Mouse (Mus musculus) midbrain, embryonic 12.5 days (tissue): ENCODE results near the gene Olfr328. TPM values are rescaled to one million over a fixed set of nuclear protein-coding genes. Genes with fewer than 3 reads are reported as not detected.
"Not testable (repeated sequence)": the region's sequence is repeated elsewhere in the genome, so short reads cannot be mapped to it uniquely, and the experiment has no call there.

Source experiments
- ATAC-seq: fragments of 200-750 bp; cut with Nextera tagmentation; 2 replicates; pipeline ENCODE4 v1.8.0; 2017; ENCODE audit warnings: low read depth, moderate TSS enrichment, moderate library complexity; ENCODE audit not compliant: low FRiP score
- H3K27ac ChIP-seq: fragments of 300-500 bp; sonication (generic); replicated peaks from 2 replicates; pipeline ENCODE4 v1.5.1; 2016; ENCODE audit warnings: mild to moderate bottlenecking
- H3K27me3 ChIP-seq: fragments of 300-500 bp; sonication (generic); 2 replicates; pipeline ENCODE4 v1.6.1; 2016; ENCODE audit warnings: mild to moderate bottlenecking
- H3K36me3 ChIP-seq: fragments of 300-500 bp; sonication (generic); 2 replicates; pipeline ENCODE4 v1.6.1; 2016
- H3K4me1 ChIP-seq: fragments of 300-500 bp; sonication (generic); 2 replicates; pipeline ENCODE4 v1.6.1; 2016
- H3K4me2 ChIP-seq: fragments of 300-500 bp; sonication (generic); replicated peaks from 2 replicates; pipeline ENCODE4 v1.6.1; 2016; ENCODE audit warnings: mild to moderate bottlenecking, moderate library complexity
- H3K4me3 ChIP-seq: fragments of 300-500 bp; sonication (generic); 2 replicates; pipeline ENCODE4 v1.5.1; 2016; ENCODE audit warnings: mild to moderate bottlenecking
- H3K9ac ChIP-seq: fragments of 300-500 bp; sonication (generic); replicated peaks from 2 replicates; pipeline ENCODE4 v1.6.1; 2016; ENCODE audit warnings: mild to moderate bottlenecking, moderate library complexity
- H3K9me3 ChIP-seq: fragments of 300-500 bp; sonication (generic); 2 replicates; pipeline ENCODE4 v1.6.1; 2016; ENCODE audit warnings: mild to moderate bottlenecking
- WGBS: fragments of 180-500 bp; shearing (Covaris S2); methylation state at CpG from one replicate; pipeline ENCODE4 v1.1.7; 2016; 5-methylcytosine and 5-hydroxymethylcytosine counted together
- polyA plus RNA-seq: library from polyadenylated mRNA; unstranded; fragments of >200 nt; fragmentation: Nextera tagmentation; extraction: Ambion mirVana; gene quantifications from 2 replicates; pipeline ENCODE4 v1.2.1, GENCODE M21; 2016

The Olfr328 gene
- polyA plus RNA-seq, 1 experiment from 2014 or later: 0.14 TPM

DNA sequence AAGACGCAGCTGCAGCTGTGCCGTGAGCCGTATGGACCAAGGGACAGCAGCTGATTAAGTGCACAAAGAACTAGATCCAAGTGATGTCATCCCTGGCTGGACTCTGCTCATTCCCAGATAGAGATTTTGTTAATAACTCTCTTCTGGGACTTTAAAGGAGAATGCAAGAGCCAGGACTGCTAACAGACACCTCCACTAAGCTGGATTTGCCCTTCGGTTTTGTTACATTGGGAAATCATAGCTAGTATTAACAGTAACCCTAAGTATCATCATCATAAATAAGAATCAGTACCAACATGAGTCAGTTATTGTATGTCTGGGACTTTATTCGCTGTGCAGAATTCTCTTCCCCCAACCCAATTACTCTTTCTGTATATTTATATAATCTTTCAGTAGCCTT, 9.1 kb downstream of the Olfr328 start, which contains the start of gene Olfr329-ps:
Olfr329-ps (minus strand) TSS at position 101 of the 400 bp plus-strand sequence.
- 85% methylated on average over 5 of the region's 5 CpGs for WGBS
- no peak for ATAC-seq
- no peaks in the 10 kb centered on the region for H3K27me3 ChIP-seq

DNA sequence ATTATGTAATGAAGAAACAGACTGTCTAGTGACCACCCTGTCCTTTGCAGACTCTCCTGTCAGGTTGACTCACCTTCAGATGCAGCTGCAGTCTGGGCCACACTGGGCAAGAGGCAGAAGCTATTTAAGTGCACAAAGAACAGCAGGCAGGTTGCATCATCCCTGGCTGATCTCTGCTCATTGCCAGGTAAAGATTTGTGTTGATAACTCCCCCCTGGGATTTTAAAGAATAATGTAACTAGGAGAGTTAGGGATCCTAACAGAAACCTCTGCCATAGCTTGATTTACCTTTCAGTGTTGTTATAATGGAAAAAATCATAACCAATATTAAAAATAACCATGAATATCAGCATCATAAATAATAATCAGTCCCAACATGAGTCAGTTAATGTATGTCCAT, 20.7 kb downstream of the Olfr328 start, which contains the start of gene Olfr330:
Olfr330 (minus strand) TSS at position 101 of the 400 bp plus-strand sequence.
- not testable (repeated sequence) for H3K27me3 ChIP-seq, H3K4me3 ChIP-seq, H3K4me1 ChIP-seq, ATAC-seq, H3K36me3 ChIP-seq, H3K27ac ChIP-seq, H3K9ac ChIP-seq, H3K9me3 ChIP-seq, H3K4me2 ChIP-seq

More for the DNA sequence above, 9.1 kb downstream of the Olfr328 start, which contains the start of gene Olfr329-ps:
- Histone ChIP-seq H3K9ac (no peak within 1 kb of the TSS), H3K27ac (no peak within 1 kb of the TSS), H3K4me3 (no peak within 1 kb of the TSS), H3K4me2 (no peak within 1 kb of the TSS), H3K4me1 (no peaks in the 10 kb centered on the region), H3K36me3 (no peaks in the 10 kb centered on the region), H3K9me3 (no peaks in the 10 kb centered on the region)

DNA sequence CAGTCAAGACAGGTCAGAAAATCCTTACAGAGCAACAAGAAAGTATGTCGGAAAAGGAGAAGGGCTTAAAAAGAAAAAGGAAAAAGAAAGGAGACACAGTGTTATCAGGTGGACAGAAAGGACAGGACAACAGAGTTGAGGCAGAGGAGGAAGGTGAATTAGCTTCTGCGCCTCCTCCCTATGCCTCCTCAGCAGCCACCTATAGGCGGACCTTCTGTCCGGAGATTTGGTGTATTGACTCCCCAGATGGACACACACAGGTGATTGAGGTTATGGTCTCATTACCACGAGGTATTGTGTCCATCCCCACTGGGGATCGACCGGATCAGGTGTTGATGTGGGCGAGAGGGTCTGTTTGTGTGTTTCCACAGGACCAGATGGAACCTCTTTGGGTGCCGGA, 35.7 kb downstream of the Olfr328 start:
- not testable (repeated sequence) for H3K4me1 ChIP-seq, H3K27ac ChIP-seq, H3K4me3 ChIP-seq, H3K9me3 ChIP-seq, H3K27me3 ChIP-seq, H3K4me2 ChIP-seq, ATAC-seq, H3K36me3 ChIP-seq, H3K9ac ChIP-seq
- WGBS: 92% methylated on average over 7 of the region's 9 CpGs

DNA sequence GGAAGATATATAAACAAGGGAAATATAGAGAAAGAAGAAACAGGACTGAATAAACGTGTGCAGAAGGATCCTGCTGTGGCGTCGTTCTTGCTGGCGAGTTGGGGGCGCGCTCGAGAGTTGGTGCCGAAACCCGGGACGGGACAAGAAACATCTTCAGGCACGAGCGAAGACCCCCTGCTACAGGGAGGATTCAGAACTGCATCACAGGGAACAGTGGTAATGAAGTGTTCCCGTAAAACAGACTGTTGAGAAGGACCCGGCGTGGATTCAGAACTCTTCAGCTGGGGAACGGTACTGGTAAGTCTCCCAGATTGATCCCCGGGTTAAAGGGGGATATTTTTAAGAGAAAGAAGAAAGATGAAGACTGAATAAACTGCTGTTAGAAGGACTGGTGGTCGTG, 36.5 kb downstream of the Olfr328 start:
- not testable (repeated sequence) for H3K9ac ChIP-seq, H3K9me3 ChIP-seq, H3K4me3 ChIP-seq, H3K27ac ChIP-seq, H3K27me3 ChIP-seq, H3K36me3 ChIP-seq, ATAC-seq, H3K4me2 ChIP-seq, H3K4me1 ChIP-seq
- WGBS: 94% methylated on average over 18 of the region's 18 CpGs

DNA sequence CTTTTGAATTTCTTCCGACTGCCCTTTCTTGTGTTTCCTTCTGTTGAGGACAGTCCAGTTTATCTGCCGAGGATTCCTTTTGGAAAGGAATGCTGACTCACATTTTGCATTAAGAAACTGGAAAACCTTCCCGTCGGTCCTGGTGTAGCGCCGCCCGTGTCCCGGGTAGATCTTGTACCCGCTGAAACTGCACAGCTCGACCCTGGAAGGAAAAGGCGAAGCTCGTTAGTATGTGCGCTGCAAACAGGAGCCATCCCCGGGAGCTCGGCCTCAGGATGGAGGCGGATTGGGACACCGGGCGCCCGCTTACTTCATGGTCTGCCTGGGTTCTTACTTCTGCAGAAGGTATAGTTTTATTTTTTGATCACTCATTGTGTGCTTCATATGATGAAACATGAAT, 46.4 kb downstream of the Olfr328 start:
- not testable (repeated sequence) for H3K9me3 ChIP-seq, H3K4me1 ChIP-seq, H3K27ac ChIP-seq, H3K9ac ChIP-seq, H3K4me2 ChIP-seq, H3K4me3 ChIP-seq, H3K27me3 ChIP-seq, H3K36me3 ChIP-seq, ATAC-seq
- WGBS: 86% methylated on average over 19 of the region's 19 CpGs

DNA sequence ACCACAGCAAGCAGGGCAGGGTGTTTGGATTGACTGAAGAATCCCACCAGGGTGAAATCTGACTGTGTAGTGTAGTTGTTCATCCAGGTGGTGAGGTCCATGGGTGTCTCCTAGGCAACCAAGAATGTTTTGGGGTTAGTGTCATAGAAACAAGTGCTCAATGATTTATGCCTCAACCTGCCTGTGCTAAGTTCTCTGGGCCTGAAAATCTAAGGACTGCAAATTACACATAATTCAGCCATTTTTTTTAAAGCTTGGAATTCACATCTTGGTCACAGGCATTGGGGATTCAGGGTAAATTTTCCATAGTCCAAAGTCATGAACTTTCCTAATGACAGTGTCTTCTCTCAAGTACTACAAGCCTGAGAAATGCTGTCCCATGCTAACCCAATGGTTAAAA, 53.0 kb downstream of the Olfr328 start, which contains the start of gene Olfr331:
Olfr331 (minus strand) TSS at position 101 of the 400 bp plus-strand sequence.
- not testable (repeated sequence) for H3K9ac ChIP-seq, H3K36me3 ChIP-seq, H3K4me3 ChIP-seq, H3K27me3 ChIP-seq, H3K4me1 ChIP-seq, H3K4me2 ChIP-seq, H3K9me3 ChIP-seq, H3K27ac ChIP-seq, ATAC-seq

Other genes with a start within 250 kb of the Olfr328 start
- 26.4 and 28.5 TPM in 2 replicates for gene Zfp692, start 248.6 kb downstream of the Olfr328 start, polyA plus RNA-seq
- gene Zfp672, start 225.3 kb downstream of the Olfr328 start, polyA plus RNA-seq: 33.9 and 35.9 TPM in 2 replicates
- gene Sh3bp5l, start 224.9 kb downstream of the Olfr328 start, polyA plus RNA-seq: 50.6 and 51.0 TPM in 2 replicates
- gene Lypd8, start 176.6 kb downstream of the Olfr328 start, polyA plus RNA-seq: not detected in 2 replicates
- gene 1810065E05Rik, start 134.5 kb downstream of the Olfr328 start, polyA plus RNA-seq: not detected in 2 replicates
- not detected in 2 replicates for gene Gm12253, start 123.1 kb downstream of the Olfr328 start, polyA plus RNA-seq
- gene Lypd9, start 102.7 kb downstream of the Olfr328 start, polyA plus RNA-seq: not detected in 2 replicates
- gene Olfr30, start 93.4 kb downstream of the Olfr328 start, polyA plus RNA-seq: not detected in 2 replicates
- gene Olfr332, start 63.1 kb downstream of the Olfr328 start, polyA plus RNA-seq: not detected in 2 replicates
- gene Olfr331, start 53.1 kb downstream of the Olfr328 start, polyA plus RNA-seq: not detected in 2 replicates
- gene Olfr330, start 20.8 kb downstream of the Olfr328 start, polyA plus RNA-seq: not detected in 2 replicates
- gene Olfr329-ps, start 9.2 kb downstream of the Olfr328 start, polyA plus RNA-seq: not detected in 2 replicates
- not detected in 2 replicates for gene Olfr224, start 14.9 kb upstream of the Olfr328 start, polyA plus RNA-seq
- gene Olfr325, start 22.1 kb upstream of the Olfr328 start, polyA plus RNA-seq: not detected in 2 replicates
- not detected in 2 replicates for gene Olfr324, start 39.5 kb upstream of the Olfr328 start, polyA plus RNA-seq
- not detected in 2 replicates for gene 2210407C18Rik, start 60.4 kb upstream of the Olfr328 start, polyA plus RNA-seq
- gene Olfr323, start 74.9 kb upstream of the Olfr328 start, polyA plus RNA-seq: not detected in 2 replicates
- 0.13 and 0.28 TPM in 2 replicates for gene Trim58, start 84.8 kb upstream of the Olfr328 start, polyA plus RNA-seq
- not detected in 2 replicates for gene Olfr322, start 103.1 kb upstream of the Olfr328 start, polyA plus RNA-seq
- gene Olfr320, start 125.5 kb upstream of the Olfr328 start, polyA plus RNA-seq: not detected in 2 replicates
- gene Olfr319, start 143.5 kb upstream of the Olfr328 start, polyA plus RNA-seq: not detected in 2 replicates
- not detected in 2 replicates for gene Olfr318, start 168.4 kb upstream of the Olfr328 start, polyA plus RNA-seq
- not detected in 2 replicates for gene Olfr317, start 183.6 kb upstream of the Olfr328 start, polyA plus RNA-seq
- gene Olfr316, start 197.1 kb upstream of the Olfr328 start, polyA plus RNA-seq: not detected in 2 replicates
- not detected in 2 replicates for gene Olfr315, start 217.6 kb upstream of the Olfr328 start, polyA plus RNA-seq
- gene Olfr314, start 227.3 kb upstream of the Olfr328 start, polyA plus RNA-seq: not detected in 2 replicates
- gene Fam183b, start 246.3 kb upstream of the Olfr328 start, polyA plus RNA-seq: 2.0 and 2.1 TPM in 2 replicates